Mouse (Mus musculus) fat pad, adult 2 months (tissue): ENCODE measurements around the gene Reg4.

Experiments used
- DNase-seq: peaks from one replicate; pipeline ENCODE4 v3.0.0-alpha.2; 2011; ENCODE audit warnings: low read depth, low spot score; ENCODE audit errors: extremely low read depth

Gene Reg4

GRCm38 (mm10) chr3:98280933-98281678 is 59.1 kb downstream of the Reg4 start:
- DNase-seq, result no peak

GRCm38 (mm10) chr3:98282422-98282821 is 60.5 kb downstream of the Reg4 start:
- DNase-seq, result no peak

GRCm38 (mm10) chr3:98283205-98283604 is 61.2 kb downstream of the Reg4 start:
- no peak for DNase-seq
